Mouse (Mus musculus): ENCODE data around the gene Cers3.

Cers3 gene

GRCm38 (mm10) chr7:66769902-66770301 is 26.6 kb downstream of the Cers3 start:
- ChIA-PET CTCF (interaction anchor here in 1 of 4 experiments (0.5 kb wide), 1 partner anchor 818 kb away, joined by 4 read pairs; no protein-coding TSS in a partner anchor), POLR2A (no interaction called here)

- ChIA-PET CTCF (no interaction called here), POLR2A (no interaction called here)
These were observed 27.4 kb downstream of the Cers3 start for GRCm38 (mm10) chr7:66770706-66771105.

GRCm38 (mm10) chr7:66771252-66771651 is 27.9 kb downstream of the Cers3 start:
- POLR2A ChIA-PET: no interaction called here
- CTCF ChIA-PET: no interaction called here

- ChIA-PET CTCF (interaction anchor here in 2 of 4 experiments (0.6 to 1.1 kb wide), 2 partner anchors 86 to 118 kb away, joined by 4 read pairs; no protein-coding TSS in a partner anchor), POLR2A (interaction anchor here in 1 of 4 experiments (0.5 kb wide), 1 partner anchor 56 kb away, joined by 6 read pairs; no protein-coding TSS in a partner anchor)
These were observed 36.1 kb downstream of the Cers3 start for GRCm38 (mm10) chr7:66779411-66779810.

- POLR2A ChIA-PET: interaction anchor here in 1 of 4 experiments (0.5 kb wide), 1 partner anchor 55 kb away, joined by 6 read pairs; no protein-coding TSS in a partner anchor
- CTCF ChIA-PET: interaction anchor here in 2 of 4 experiments (0.6 to 1.1 kb wide), 2 partner anchors 85 to 119 kb away, joined by 4 read pairs; no protein-coding TSS in a partner anchor
These were observed 36.9 kb downstream of the Cers3 start for GRCm38 (mm10) chr7:66779944-66780942.

- POLR2A ChIA-PET: no interaction called here
- CTCF ChIA-PET: no interaction called here
These were observed 43.2 kb downstream of the Cers3 start for GRCm38 (mm10) chr7:66786476-66786875.

GRCm38 (mm10) chr7:66787816-66788215 is 44.5 kb downstream of the Cers3 start:
- CTCF ChIA-PET: no interaction called here
- POLR2A ChIA-PET: no interaction called here

- POLR2A ChIA-PET: interaction anchor here in 3 of 4 experiments (0.5 to 1.4 kb wide), 10 partner anchors 10 to 1548 kb away, joined by 3 to 10 read pairs (median 4); partner anchors contain the start of genes Adamts17 (in 1 of the 3), Asb7 (in 1 of the 3) and Lins1 (in 1 of the 3)
These were observed 46.8 kb downstream of the Cers3 start for GRCm38 (mm10) chr7:66789860-66790748.

GRCm38 (mm10) chr7:66791022-66791421 is 47.7 kb downstream of the Cers3 start:
- CTCF ChIA-PET: interaction anchor here in 1 of 4 experiments (0.6 kb wide), 1 partner anchor 689 kb away, joined by 4 read pairs; no protein-coding TSS in a partner anchor
- POLR2A ChIA-PET: interaction anchor here in 1 of 4 experiments (1.0 kb wide), 1 partner anchor 102 kb away, joined by 3 read pairs; no protein-coding TSS in a partner anchor

More at GRCm38 (mm10) chr7:66789860-66790748, 46.8 kb downstream of the Cers3 start:
- CTCF ChIA-PET: interaction anchor here (0.6 to 1.0 kb wide), 8 partner anchors 14 to 409 kb away, joined by 3 to 10 read pairs (median 4); partner anchors contain the start of genes Adamts17 (in 1 of the 4), Asb7 (in 1 of the 4) and Lins1 (in 1 of the 4)

GRCm38 (mm10) chr7:66796909-66797308 is 53.6 kb downstream of the Cers3 start:
- ChIA-PET CTCF (no interaction called here), POLR2A (no interaction called here)

GRCm38 (mm10) chr7:66797345-66797744 is 54.0 kb downstream of the Cers3 start:
- ChIA-PET CTCF (no interaction called here), POLR2A (no interaction called here)

GRCm38 (mm10) chr7:66798826-66799225 is 55.5 kb downstream of the Cers3 start:
- ChIA-PET CTCF (interaction anchor here in 1 of 4 experiments (1.0 kb wide), 1 partner anchor 263 kb away, joined by 5 read pairs; no protein-coding TSS in a partner anchor), POLR2A (no interaction called here)

- ChIA-PET CTCF (no interaction called here), POLR2A (interaction anchor here in 1 of 4 experiments (0.9 to 1.5 kb wide), 2 partner anchors 9 to 11 kb away, joined by 3 to 4 read pairs; no protein-coding TSS in a partner anchor)
These were observed 57.5 kb downstream of the Cers3 start for GRCm38 (mm10) chr7:66800784-66801183.

GRCm38 (mm10) chr7:66801785-66802184 is 58.5 kb downstream of the Cers3 start:
- POLR2A ChIA-PET: no interaction called here
- CTCF ChIA-PET: no interaction called here

GRCm38 (mm10) chr7:66803798-66804197 is 60.5 kb downstream of the Cers3 start:
- ChIA-PET POLR2A (no interaction called here), CTCF (interaction anchor here in 1 of 4 experiments (0.6 kb wide), 1 partner anchor 14 kb away, joined by 10 read pairs; no protein-coding TSS in a partner anchor)

- ChIA-PET POLR2A (no interaction called here), CTCF (no interaction called here)
These were observed 63.5 kb downstream of the Cers3 start for GRCm38 (mm10) chr7:66806801-66807200.

- POLR2A ChIA-PET: interaction anchor here in 2 of 4 experiments (0.5 to 1.1 kb wide), 2 partner anchors 10 to 542 kb away, joined by 4 to 11 read pairs; no protein-coding TSS in a partner anchor
- CTCF ChIA-PET: interaction anchor here in 2 of 4 experiments (0.5 to 1.4 kb wide), 2 partner anchors 9 to 867 kb away, joined by 3 to 4 read pairs; no protein-coding TSS in a partner anchor
These were observed 67.1 kb downstream of the Cers3 start for GRCm38 (mm10) chr7:66810436-66810835.

- ChIA-PET POLR2A (interaction anchor here in 1 of 4 experiments (0.6 kb wide), 1 partner anchor 652 kb away, joined by 3 read pairs; no protein-coding TSS in a partner anchor), CTCF (interaction anchor here in 1 of 4 experiments (1.4 kb wide), 1 partner anchor 9 kb away, joined by 3 read pairs; no protein-coding TSS in a partner anchor)
These were observed 68.0 kb downstream of the Cers3 start for GRCm38 (mm10) chr7:66811294-66811693.

- POLR2A ChIA-PET: no interaction called here
These were observed 69.0 kb downstream of the Cers3 start for GRCm38 (mm10) chr7:66812289-66812688.

More at GRCm38 (mm10) chr7:66812289-66812688, 69.0 kb downstream of the Cers3 start:
- CTCF ChIA-PET: no interaction called here

Measured in embryonic stem cell, embryonic (primary cell).